Mouse (Mus musculus): ENCODE data around the gene Mta3. TPM values are rescaled to one million over a fixed set of nuclear protein-coding genes. Genes with fewer than 3 reads are reported as not detected.
A peak's percentile ranks its signal among the peaks of the same experiment; 100 is the strongest.

Gene Mta3
- polyA plus RNA-seq, 1 experiment = 30.5 TPM

DNA sequence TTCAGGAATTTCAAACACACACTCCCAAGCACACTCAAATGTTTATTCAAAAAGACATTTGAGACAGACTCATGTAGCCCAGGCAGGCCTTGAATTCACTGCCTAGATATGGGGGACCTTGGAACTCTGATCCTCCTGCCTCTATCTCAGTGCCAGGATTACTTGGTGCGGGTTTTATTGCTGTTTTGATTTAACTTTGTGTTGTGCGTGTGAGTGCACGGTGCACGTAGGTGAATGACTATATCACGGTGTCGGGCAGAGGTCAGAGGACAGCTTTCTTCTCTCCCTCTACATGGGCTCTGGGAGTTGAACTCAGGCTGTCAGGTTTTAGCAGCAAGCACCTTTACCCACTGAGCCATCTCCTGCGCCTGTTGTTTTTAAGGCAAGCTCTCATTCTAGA, 61.1 kb downstream of the Mta3 start:
- DNase-seq (ENCODE audit: low read depth in 1 of 2, low spot score in 2 of 2) = no peak
- no peaks in the 10 kb centered on the region for H3K27me3 ChIP-seq (ENCODE audit: control insufficient read depth, insufficient read depth, low read length)
- TF ChIP-seq CTCF (IDR thresholded peaks at IDR 0.05; ENCODE audit: extremely low read depth, insufficient read depth, insufficient read length, insufficient replicate concordance) (no peak), POLR2A (IDR thresholded peaks at IDR 0.05; ENCODE audit: low read depth, low read length) (no peak)
- H3K36me3 ChIP-seq (ENCODE audit: control insufficient read depth, insufficient read depth, low read length) = peaks cover 10% of the 10 kb centered on the region
- no peak overlapping the region for H3K4me3 ChIP-seq (ENCODE audit: extremely low read depth, insufficient read depth, insufficient read length)
- 93% methylated on average over 7 of the region's 7 CpGs for WGBS
- H3K4me1 ChIP-seq (ENCODE audit: control insufficient read depth, insufficient read depth, insufficient read length) = peaks cover 16% of the 10 kb centered on the region; the same call in 1 of the 2 replicates
- H3K27ac ChIP-seq (ENCODE audit: insufficient read depth, low read length) = no peak overlapping the region

DNA sequence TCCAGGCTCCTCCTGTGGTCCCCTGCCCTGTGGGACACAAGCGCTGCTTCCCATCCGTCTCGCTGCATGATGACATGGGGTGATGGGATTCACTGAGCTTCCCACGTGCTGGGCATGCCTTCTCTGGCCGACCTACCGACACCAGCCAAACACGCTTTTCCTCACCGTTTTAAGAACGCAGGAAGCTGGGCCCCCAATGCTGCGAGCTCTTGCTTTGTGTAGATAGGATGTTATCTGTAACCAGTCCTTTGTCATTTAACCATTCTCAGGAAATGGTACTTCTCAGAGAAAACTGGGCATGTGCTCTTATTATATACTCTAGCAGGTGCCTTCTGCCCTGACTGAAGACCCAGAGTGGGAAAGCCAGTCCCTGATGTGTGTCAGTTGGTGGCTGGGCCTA, 62.3 kb downstream of the Mta3 start:
- peaks cover 6% of the 10 kb centered on the region for H3K36me3 ChIP-seq (ENCODE audit: control insufficient read depth, insufficient read depth, low read length)
- no peak for TF ChIP-seq CTCF (IDR thresholded peaks at IDR 0.05; ENCODE audit: extremely low read depth, insufficient read depth, insufficient read length, insufficient replicate concordance)
- TF ChIP-seq POLR2A (IDR thresholded peaks at IDR 0.05; ENCODE audit: low read depth, low read length) = no peak
- no peak overlapping the region for H3K4me3 ChIP-seq (ENCODE audit: extremely low read depth, insufficient read depth, insufficient read length)
- WGBS = 42% methylated on average over 10 of the region's 10 CpGs
- H3K4me1 ChIP-seq (ENCODE audit: control insufficient read depth, insufficient read depth, insufficient read length) = peaks cover 16% of the 10 kb centered on the region; the same call in 1 of the 2 replicates
- H3K27ac ChIP-seq (ENCODE audit: insufficient read depth, low read length) = no peak overlapping the region
- DNase-seq (ENCODE audit: low read depth in 1 of 2, low spot score in 2 of 2) = no peak
- H3K27me3 ChIP-seq (ENCODE audit: control insufficient read depth, insufficient read depth, low read length) = no peaks in the 10 kb centered on the region

DNA sequence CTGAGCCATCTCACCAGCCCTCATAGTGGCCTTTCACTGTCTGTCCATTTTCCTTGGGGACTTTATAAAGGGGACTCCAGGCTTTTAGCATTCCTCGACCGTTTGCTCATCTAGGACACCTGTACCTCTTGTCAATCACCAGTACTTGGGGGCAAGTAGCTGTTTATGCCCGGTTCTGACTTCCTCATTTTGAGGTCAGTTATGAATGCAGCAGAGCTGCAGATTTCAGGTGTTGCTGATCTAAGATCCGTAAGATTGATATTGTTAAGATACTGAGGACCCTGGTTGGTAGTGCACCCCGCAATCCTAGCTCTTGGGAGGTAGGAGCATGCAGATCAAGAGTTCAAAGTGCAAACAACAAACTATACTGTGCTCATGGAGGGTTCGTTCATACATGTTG, 64.4 kb downstream of the Mta3 start:
- Histone ChIP-seq H3K4me3 (ENCODE audit: extremely low read depth, insufficient read depth, insufficient read length) (no peak overlapping the region), H3K27ac (ENCODE audit: insufficient read depth, low read length) (peak overlapping the region; percentile 48), H3K36me3 (ENCODE audit: control insufficient read depth, insufficient read depth, low read length) (peaks cover 5% of the 10 kb centered on the region), H3K27me3 (ENCODE audit: control insufficient read depth, insufficient read depth, low read length) (no peaks in the 10 kb centered on the region), H3K4me1 (ENCODE audit: control insufficient read depth, insufficient read depth, insufficient read length) (peaks cover 22% of the 10 kb centered on the region; the same call in 1 of the 2 replicates)
- no peak for TF ChIP-seq CTCF (IDR thresholded peaks at IDR 0.05; ENCODE audit: extremely low read depth, insufficient read depth, insufficient read length, insufficient replicate concordance)
- no peak for TF ChIP-seq POLR2A (IDR thresholded peaks at IDR 0.05; ENCODE audit: low read depth, low read length)
- DNase-seq (ENCODE audit: low read depth in 1 of 2, low spot score in 2 of 2) = no peak
- WGBS = 26% methylated on average over 6 of the region's 6 CpGs

DNA sequence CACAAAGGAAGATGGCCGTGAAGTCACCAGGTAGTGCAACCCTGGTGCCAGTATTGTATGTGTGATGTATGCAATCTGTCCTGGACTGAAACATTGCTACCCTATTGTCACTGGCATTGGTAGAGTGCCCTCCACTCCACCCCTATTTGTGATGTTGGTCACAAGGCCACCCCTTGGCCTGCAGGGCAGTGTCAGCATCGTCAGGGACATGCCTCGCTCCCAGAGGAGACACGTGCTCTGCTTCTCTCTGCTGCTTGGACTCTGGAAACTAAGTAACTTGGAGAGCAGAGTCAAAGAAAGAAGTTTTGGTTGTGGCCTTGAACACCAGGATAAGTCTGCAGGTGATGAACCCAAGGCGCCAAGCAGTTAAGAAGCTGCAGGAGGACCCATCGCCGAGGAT, 65.0 kb downstream of the Mta3 start:
- Histone ChIP-seq H3K4me3 (ENCODE audit: extremely low read depth, insufficient read depth, insufficient read length) (no peak overlapping the region), H3K27ac (ENCODE audit: insufficient read depth, low read length) (peak overlapping the region; percentile 48), H3K27me3 (ENCODE audit: control insufficient read depth, insufficient read depth, low read length) (no peaks in the 10 kb centered on the region), H3K4me1 (ENCODE audit: control insufficient read depth, insufficient read depth, insufficient read length) (peaks cover 25% of the 10 kb centered on the region; the same call in 1 of the 2 replicates), H3K36me3 (ENCODE audit: control insufficient read depth, insufficient read depth, low read length) (peaks cover 5% of the 10 kb centered on the region)
- DNase-seq (ENCODE audit: low read depth in 1 of 2, low spot score in 2 of 2) = no peak
- WGBS = 87% methylated on average over 7 of the region's 7 CpGs
- TF ChIP-seq POLR2A (IDR thresholded peaks at IDR 0.05; ENCODE audit: low read depth, low read length) (no peak), CTCF (IDR thresholded peaks at IDR 0.05; ENCODE audit: extremely low read depth, insufficient read depth, insufficient read length, insufficient replicate concordance) (no peak)

DNA sequence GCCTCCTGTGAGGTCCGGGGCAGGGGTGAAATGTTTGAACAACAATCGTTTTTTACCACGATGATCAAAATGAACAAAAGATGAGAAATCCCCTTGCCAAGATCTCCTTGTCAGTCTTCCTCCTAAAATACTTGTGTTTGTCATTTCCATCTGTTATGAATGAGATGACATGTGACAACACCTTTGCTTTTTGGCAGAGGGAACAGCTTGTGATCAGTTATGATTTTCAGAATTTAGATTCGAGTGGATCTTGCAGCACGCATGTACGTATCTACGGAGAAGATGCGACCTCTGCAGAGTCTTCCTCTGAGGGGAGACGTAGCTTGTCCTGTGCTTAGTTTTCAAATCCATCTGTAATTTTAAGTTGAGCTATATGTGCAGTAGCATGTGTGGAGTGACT, 66.1 kb downstream of the Mta3 start:
- no peak for TF ChIP-seq CTCF (IDR thresholded peaks at IDR 0.05; ENCODE audit: extremely low read depth, insufficient read depth, insufficient read length, insufficient replicate concordance)
- no peak for TF ChIP-seq POLR2A (IDR thresholded peaks at IDR 0.05; ENCODE audit: low read depth, low read length)
- peaks cover under 1% of the 10 kb centered on the region; the same call in 1 of the 2 replicates for H3K36me3 ChIP-seq (ENCODE audit: control insufficient read depth, insufficient read depth, low read length)
- no peaks in the 10 kb centered on the region for H3K27me3 ChIP-seq (ENCODE audit: control insufficient read depth, insufficient read depth, low read length)
- peaks cover 25% of the 10 kb centered on the region; the same call in 1 of the 2 replicates for H3K4me1 ChIP-seq (ENCODE audit: control insufficient read depth, insufficient read depth, insufficient read length)
- H3K27ac ChIP-seq (ENCODE audit: insufficient read depth, low read length) = no peak overlapping the region
- no peak for DNase-seq (ENCODE audit: low read depth in 1 of 2, low spot score in 2 of 2)
- no peak overlapping the region for H3K4me3 ChIP-seq (ENCODE audit: extremely low read depth, insufficient read depth, insufficient read length)
- whole genome bisulfite sequencing = 79% methylated on average over 9 of the region's 9 CpGs

DNA sequence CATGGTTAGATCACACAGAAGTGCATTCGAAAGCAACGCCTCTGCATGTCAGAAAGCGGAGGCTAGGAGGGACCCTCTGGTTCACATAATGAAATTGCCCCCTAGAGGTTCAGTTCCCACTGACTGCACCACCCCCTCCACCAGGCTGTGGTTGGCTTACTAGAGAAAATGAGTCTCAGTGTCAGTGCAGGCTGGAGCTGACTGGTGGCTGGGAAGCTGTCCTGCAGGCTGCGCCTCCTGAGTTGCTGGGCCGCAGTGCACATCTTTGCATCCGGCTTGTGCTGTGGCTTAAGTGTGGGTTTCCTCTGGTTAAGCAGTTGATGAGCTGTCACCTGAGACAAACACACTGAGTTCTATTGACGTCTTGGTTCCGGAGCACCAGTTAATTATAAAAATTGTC, 66.7 kb downstream of the Mta3 start:
- Histone ChIP-seq H3K36me3 (ENCODE audit: control insufficient read depth, insufficient read depth, low read length) (no peaks in the 10 kb centered on the region; the same call in 1 of the 2 replicates), H3K4me1 (ENCODE audit: control insufficient read depth, insufficient read depth, insufficient read length) (peaks cover 25% of the 10 kb centered on the region; the same call in 1 of the 2 replicates), H3K27me3 (ENCODE audit: control insufficient read depth, insufficient read depth, low read length) (no peaks in the 10 kb centered on the region), H3K4me3 (ENCODE audit: extremely low read depth, insufficient read depth, insufficient read length) (no peak overlapping the region), H3K27ac (ENCODE audit: insufficient read depth, low read length) (peak overlapping the region; percentile 30; the same call in 1 of the 2 replicates)
- 22% methylated on average over 8 of the region's 8 CpGs for WGBS
- peak; percentile 61 to 75 for DNase-seq (ENCODE audit: low read depth in 1 of 2, low spot score in 2 of 2)
- TF ChIP-seq CTCF (IDR thresholded peaks at IDR 0.05; ENCODE audit: extremely low read depth, insufficient read depth, insufficient read length, insufficient replicate concordance) (peak; percentile 35; the same call in 1 of the 2 replicates), POLR2A (IDR thresholded peaks at IDR 0.05; ENCODE audit: low read depth, low read length) (no peak)

DNA sequence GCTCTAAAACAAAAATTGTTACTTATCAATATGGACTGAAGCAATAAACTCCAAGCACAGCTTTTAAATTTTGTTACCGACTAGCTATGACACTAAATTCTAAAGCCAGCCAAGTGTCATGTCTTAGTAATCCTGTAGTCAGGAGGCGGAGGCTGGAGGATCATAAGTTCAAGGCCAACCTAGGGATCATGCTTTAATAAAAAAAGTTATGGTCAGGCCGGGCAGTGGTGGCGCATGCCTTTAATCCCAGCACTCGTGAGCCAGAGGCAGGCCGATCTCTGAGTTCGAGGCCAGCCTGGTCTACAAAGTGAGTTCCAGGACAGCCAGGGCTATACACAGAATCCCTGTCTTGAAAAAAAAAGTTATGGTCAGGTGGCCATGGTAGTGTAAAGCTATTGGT, 71.0 kb downstream of the Mta3 start:
- 80% methylated on average over 7 of the region's 7 CpGs for WGBS
- Histone ChIP-seq H3K27ac (ENCODE audit: insufficient read depth, low read length) (no peak overlapping the region), H3K27me3 (ENCODE audit: control insufficient read depth, insufficient read depth, low read length) (no peaks in the 10 kb centered on the region), H3K4me3 (ENCODE audit: extremely low read depth, insufficient read depth, insufficient read length) (no peak overlapping the region), H3K36me3 (ENCODE audit: control insufficient read depth, insufficient read depth, low read length) (peaks cover 5% of the 10 kb centered on the region; the same call in 1 of the 2 replicates), H3K4me1 (ENCODE audit: control insufficient read depth, insufficient read depth, insufficient read length) (peaks cover 12% of the 10 kb centered on the region; the same call in 1 of the 2 replicates)
- DNase-seq (ENCODE audit: low read depth in 1 of 2, low spot score in 2 of 2) = no peak
- no peak for TF ChIP-seq CTCF (IDR thresholded peaks at IDR 0.05; ENCODE audit: extremely low read depth, insufficient read depth, insufficient read length, insufficient replicate concordance)
- no peak for TF ChIP-seq POLR2A (IDR thresholded peaks at IDR 0.05; ENCODE audit: low read depth, low read length)
